Mouse (Mus musculus) heart, embryonic 15.5 days (tissue): Measurements from ENCODE around the gene Cacna1b. TPM values are rescaled to one million over a fixed set of nuclear protein-coding genes. Genes with fewer than 3 reads are reported as not detected.

Experiments
- ATAC-seq: fragments of 200-750 bp; cut with Nextera tagmentation; replicated peaks from 2 replicates; pipeline ENCODE4 v1.8.0; 2017; ENCODE audit warnings: low read depth, moderate TSS enrichment; ENCODE audit not compliant: insufficient number of reproducible peaks, insufficient read depth, low FRiP score
- H3K27ac ChIP-seq: fragments of 300-500 bp; sonication (generic); 2 replicates; pipeline ENCODE4 v1.5.1; 2015; ENCODE audit warnings: mild to moderate bottlenecking, inconsistent platforms
- H3K27me3 ChIP-seq: fragments of 300-500 bp; sonication (generic); 2 replicates; pipeline ENCODE4 v1.6.1; 2015; ENCODE audit warnings: inconsistent platforms
- H3K36me3 ChIP-seq: fragments of 300-500 bp; sonication (generic); 2 replicates; pipeline ENCODE4 v1.6.1; 2015; ENCODE audit warnings: mild to moderate bottlenecking, inconsistent platforms
- H3K4me1 ChIP-seq: fragments of 300-500 bp; sonication (generic); replicated peaks from 2 replicates; pipeline ENCODE4 v1.6.1; 2015; ENCODE audit warnings: inconsistent platforms
- H3K4me2 ChIP-seq: fragments of 300-500 bp; sonication (generic); 2 replicates; pipeline ENCODE4 v1.6.1; 2015; ENCODE audit warnings: inconsistent platforms, mild to moderate bottlenecking, moderate library complexity
- H3K4me3 ChIP-seq: fragments of 300-500 bp; sonication (generic); 2 replicates; pipeline ENCODE4 v1.5.1; 2015; ENCODE audit warnings: mild to moderate bottlenecking, inconsistent platforms
- H3K9ac ChIP-seq: fragments of 300-500 bp; sonication (generic); 2 replicates; pipeline ENCODE4 v1.6.1; 2015; ENCODE audit warnings: mild to moderate bottlenecking, inconsistent platforms
- H3K9me3 ChIP-seq: fragments of 300-500 bp; sonication (generic); replicated peaks from 2 replicates; pipeline ENCODE4 v1.6.1; 2016; ENCODE audit warnings: inconsistent platforms
- WGBS: fragments of 180-500 bp; shearing (Covaris S2); methylation state at CpG from one replicate; pipeline ENCODE4 v1.1.7; 2015; ENCODE audit warnings: mixed read lengths; 5-methylcytosine and 5-hydroxymethylcytosine counted together
- polyA plus RNA-seq: library from polyadenylated mRNA; unstranded; fragments of >200 nt; fragmentation: Nextera tagmentation; extraction: Ambion mirVana; gene quantifications from 2 replicates; pipeline ENCODE4 v1.2.1, GENCODE M21; 2015

Cacna1b gene
- 0.11 and 0.60 TPM in 2 replicates for polyA plus RNA-seq

DNA sequence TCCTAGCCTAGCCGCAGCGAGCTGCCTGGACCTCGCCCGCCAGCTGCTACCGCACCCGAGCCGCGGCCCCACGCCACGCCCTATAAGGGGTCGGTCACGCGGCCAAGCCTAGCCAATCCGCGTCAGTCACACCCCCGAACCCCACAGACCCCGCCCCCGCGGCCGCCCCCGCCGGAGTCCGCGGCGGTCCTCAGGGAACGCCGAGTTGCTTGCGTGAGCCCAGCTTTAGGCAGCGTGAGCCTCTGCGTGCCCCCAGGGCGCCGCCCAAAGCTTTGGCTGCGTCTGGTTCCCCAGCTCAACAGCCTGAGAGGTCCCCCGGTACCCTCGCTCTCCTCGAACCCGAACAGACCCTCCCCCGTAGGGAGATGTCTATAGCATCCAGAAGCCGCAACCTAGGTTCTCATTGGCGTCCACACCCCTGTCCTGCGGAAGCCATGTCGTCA lies at the start of gene Cacna1b:
Cacna1b (minus strand) TSS at position 38 of the 443 bp plus-strand sequence.
- no peaks in the 10 kb centered on the region for H3K36me3 ChIP-seq
- no peaks in the 10 kb centered on the region for H3K9me3 ChIP-seq
- WGBS = under 1% methylated on average over 42 of the region's 42 CpGs
- H3K9ac ChIP-seq = peak within 1 kb of the TSS; percentile 15; the same call in 1 of the 2 replicates
- H3K27ac ChIP-seq = no peak within 1 kb of the TSS
- peak within 1 kb of the TSS; percentile 95 for H3K4me2 ChIP-seq
- no peak; the same call in 1 of the 2 replicates for ATAC-seq
- H3K4me3 ChIP-seq = peak within 1 kb of the TSS; percentile 58
- peaks cover 41% of the 10 kb centered on the region for H3K27me3 ChIP-seq
- H3K4me1 ChIP-seq = peaks cover 17% of the 10 kb centered on the region

DNA sequence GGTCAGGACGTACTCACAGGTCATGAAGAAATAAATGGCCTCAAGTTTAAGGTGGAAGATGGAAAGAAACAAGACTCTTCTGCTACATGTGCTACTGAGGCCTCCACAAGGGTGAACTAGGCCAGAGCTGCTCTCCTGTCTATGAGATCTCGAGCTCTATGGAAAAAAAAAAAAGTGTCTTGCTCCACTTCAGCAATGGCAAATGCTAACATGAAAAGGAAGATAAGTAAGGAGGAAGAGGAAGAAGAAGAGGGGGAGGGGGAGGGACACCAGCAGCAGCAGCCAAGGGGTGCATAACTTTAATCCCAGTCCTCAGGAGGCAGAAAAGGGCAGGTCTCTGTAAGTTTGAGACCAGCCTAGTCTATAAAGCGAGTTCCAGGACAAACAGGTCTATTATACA lies 46.8 kb upstream of the Cacna1b start:
- no peaks in the 10 kb centered on the region for H3K27me3 ChIP-seq
- no peaks in the 10 kb centered on the region for H3K9me3 ChIP-seq
- peaks cover 56% of the 10 kb centered on the region for H3K36me3 ChIP-seq
- 65% methylated on average over 3 of the region's 3 CpGs for WGBS
- no peak overlapping the region for H3K27ac ChIP-seq
- no peak for ATAC-seq
- no peak overlapping the region for H3K4me3 ChIP-seq
- no peak overlapping the region for H3K4me2 ChIP-seq
- H3K4me1 ChIP-seq = 0 out of 2 replicates have a peak, but pooled peaks cover 4% of the 10 kb centered on the region
- no peak overlapping the region for H3K9ac ChIP-seq

DNA sequence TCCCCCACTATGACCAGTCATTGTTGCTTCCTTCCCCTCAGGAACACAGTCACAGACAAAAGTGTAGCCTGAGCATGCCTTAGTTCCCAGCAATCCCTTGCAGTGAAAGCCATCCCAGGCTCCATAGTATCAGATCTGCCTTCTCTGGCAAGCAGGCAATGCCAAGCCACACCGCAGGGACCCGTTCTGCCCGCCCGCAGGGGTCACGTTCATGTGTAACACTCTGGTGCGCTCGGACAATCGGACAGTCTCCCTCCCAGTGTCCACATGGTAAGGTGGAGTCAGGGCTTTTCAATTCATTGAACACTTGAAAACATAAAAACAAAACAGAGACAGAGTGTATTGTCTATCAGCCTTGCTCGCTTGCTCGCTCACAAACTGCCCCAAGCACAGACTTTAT lies 44.7 kb upstream of the Cacna1b start:
- H3K4me2 ChIP-seq = no peak overlapping the region
- peaks cover 55% of the 10 kb centered on the region for H3K36me3 ChIP-seq
- H3K27ac ChIP-seq = no peak overlapping the region
- no peak for ATAC-seq
- 94% methylated on average over 10 of the region's 10 CpGs for WGBS
- 0 out of 2 replicates have a peak, but pooled peaks cover 4% of the 10 kb centered on the region for H3K4me1 ChIP-seq
- H3K9ac ChIP-seq = no peak overlapping the region
- H3K27me3 ChIP-seq = no peaks in the 10 kb centered on the region
- H3K4me3 ChIP-seq = no peak overlapping the region
- no peaks in the 10 kb centered on the region for H3K9me3 ChIP-seq

DNA sequence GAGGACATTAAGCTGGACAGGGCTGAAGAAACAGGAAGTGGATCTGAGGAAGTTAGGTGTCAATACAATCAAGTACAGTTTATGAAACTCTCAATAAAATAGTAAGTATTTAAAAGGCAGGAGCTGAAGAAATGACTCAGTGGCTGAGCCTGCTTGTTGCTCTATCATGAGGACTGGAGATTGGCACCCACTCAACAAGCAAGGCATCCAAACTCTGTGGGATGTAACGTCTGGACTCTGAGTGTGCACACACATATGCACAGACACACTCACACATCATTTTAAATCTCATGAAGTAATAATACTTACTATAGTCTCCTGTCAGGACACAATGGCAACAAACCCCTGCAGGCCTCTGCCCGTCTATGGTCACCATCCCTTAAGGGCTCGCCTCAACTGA lies 44.1 kb upstream of the Cacna1b start:
- Histone ChIP-seq H3K4me3 (no peak overlapping the region), H3K9ac (no peak overlapping the region)
- ATAC-seq = no peak

DNA sequence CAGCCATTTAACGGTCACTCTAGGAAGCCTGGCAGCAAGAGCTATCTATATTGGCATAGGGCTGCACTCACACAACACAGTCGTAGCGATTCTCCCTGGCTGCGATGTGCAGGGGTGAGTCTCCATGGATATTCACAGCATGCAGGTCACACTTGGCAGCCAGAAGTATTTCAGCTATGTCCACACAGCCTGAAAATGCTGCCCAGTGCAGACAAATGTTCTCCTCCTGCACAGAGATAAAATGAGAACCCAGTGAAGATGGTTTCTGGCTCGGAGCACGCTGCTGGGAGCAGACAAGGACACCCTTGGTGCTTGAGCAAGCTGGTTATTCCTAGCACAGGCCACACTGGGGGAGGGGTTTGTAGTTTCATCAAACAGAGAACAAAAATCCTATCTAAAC lies 43.2 kb upstream of the Cacna1b start:
- H3K27ac ChIP-seq = no peak overlapping the region
- WGBS = 58% methylated on average over 6 of the region's 6 CpGs
- peak; percentile 80 for ATAC-seq

More for the DNA sequence above, 44.1 kb upstream of the Cacna1b start:
- no peaks in the 10 kb centered on the region for H3K9me3 ChIP-seq
- H3K36me3 ChIP-seq = peaks cover 54% of the 10 kb centered on the region
- H3K27me3 ChIP-seq = no peaks in the 10 kb centered on the region
- H3K4me2 ChIP-seq = no peak overlapping the region
- 0 out of 2 replicates have a peak, but pooled peaks cover 4% of the 10 kb centered on the region for H3K4me1 ChIP-seq
- H3K27ac ChIP-seq = no peak overlapping the region
- 87% methylated on average over 3 of the region's 3 CpGs for WGBS

DNA sequence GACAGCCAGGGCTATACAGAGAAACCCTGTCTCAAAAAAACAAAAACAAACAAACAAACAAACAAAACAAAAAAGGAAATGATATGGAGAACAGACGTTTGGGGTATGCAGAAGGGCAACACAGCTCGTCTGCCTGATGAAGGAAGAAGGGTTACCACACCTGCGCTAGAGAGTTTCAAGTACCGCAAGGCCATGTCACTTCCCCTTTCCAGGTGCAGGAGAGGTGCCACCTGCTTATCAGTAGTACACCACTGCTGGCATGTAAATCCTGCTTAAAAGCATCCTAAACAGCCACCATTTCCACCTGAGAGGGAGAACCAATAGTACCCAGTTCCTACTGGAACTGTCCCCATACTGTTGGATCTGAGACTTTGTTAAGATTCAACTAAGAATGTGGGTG lies 42.7 kb upstream of the Cacna1b start:
- H3K4me1 ChIP-seq = 0 out of 2 replicates have a peak, but pooled peaks cover 4% of the 10 kb centered on the region
- H3K27me3 ChIP-seq = no peaks in the 10 kb centered on the region
- no peak overlapping the region for H3K9ac ChIP-seq
- 86% methylated on average over 4 of the region's 4 CpGs for WGBS
- no peak overlapping the region for H3K27ac ChIP-seq
- peaks cover 63% of the 10 kb centered on the region for H3K36me3 ChIP-seq
- no peak for ATAC-seq
- no peaks in the 10 kb centered on the region for H3K9me3 ChIP-seq
- no peak overlapping the region for H3K4me2 ChIP-seq
- no peak overlapping the region for H3K4me3 ChIP-seq

More for the DNA sequence above, 43.2 kb upstream of the Cacna1b start:
- Histone ChIP-seq H3K27me3 (no peaks in the 10 kb centered on the region), H3K4me2 (no peak overlapping the region), H3K9ac (no peak overlapping the region), H3K4me1 (0 out of 2 replicates have a peak, but pooled peaks cover 4% of the 10 kb centered on the region), H3K9me3 (no peaks in the 10 kb centered on the region), H3K4me3 (no peak overlapping the region), H3K36me3 (peaks cover 62% of the 10 kb centered on the region)

DNA sequence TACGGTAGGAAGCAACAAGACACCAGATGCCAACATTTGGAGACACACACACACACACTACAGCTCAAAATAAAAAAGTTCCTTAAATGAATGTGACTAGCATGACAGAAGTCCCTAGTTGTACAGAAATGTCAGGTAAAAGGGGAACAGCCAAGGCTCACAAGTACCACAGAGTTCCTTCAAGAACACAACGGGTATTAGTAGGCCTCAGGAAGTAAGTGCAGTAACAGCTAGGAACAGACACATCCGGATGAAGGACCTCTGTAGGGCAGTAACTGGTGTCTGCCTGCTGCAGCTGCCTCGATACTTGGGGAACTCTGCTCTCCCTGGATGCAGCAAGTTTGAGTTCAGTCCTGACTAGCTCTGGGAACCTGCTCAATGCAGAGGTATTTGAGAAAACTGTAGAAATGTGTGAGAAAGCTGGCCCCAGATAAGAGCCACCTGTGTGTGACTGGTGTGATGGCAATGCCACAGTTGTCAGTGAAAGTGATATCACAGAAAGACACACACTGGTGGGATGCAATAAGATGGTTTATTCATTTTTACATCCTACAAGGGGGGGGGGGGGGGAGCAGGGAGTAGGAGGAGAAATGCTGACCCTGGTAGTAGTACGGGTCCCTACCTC lies 34.0 kb upstream of the Cacna1b start:
- H3K27ac ChIP-seq = no peak overlapping the region
- 82% methylated on average over 5 of the region's 5 CpGs for WGBS
- H3K36me3 ChIP-seq = peaks cover 33% of the 10 kb centered on the region
- H3K9me3 ChIP-seq = no peaks in the 10 kb centered on the region
- no peak overlapping the region for H3K9ac ChIP-seq
- H3K4me1 ChIP-seq = no peaks in the 10 kb centered on the region
- ATAC-seq = no peak
- H3K4me2 ChIP-seq = no peak overlapping the region
- H3K27me3 ChIP-seq = no peaks in the 10 kb centered on the region
- no peak overlapping the region for H3K4me3 ChIP-seq

DNA sequence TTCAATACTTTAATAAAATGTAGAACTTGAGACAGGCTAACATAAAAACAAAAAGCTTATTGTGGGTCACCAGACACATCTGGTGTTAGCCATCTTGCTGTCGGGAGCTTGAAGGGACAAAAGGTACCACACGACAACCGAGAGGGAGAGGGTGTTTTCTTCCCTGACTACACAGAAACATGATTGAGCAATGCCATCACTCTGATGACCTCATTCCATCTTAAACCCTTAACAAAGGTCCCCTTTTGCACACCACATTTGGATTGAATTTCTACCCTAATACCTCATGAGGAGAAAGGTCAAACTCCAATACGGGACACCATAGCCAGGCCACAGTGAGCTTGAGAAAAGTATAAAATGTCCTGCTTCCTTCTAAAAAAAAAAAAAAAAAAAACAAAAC lies 24.3 kb upstream of the Cacna1b start:
- Histone ChIP-seq H3K9ac (no peak overlapping the region), H3K4me3 (no peak overlapping the region), H3K27me3 (no peaks in the 10 kb centered on the region), H3K27ac (no peak overlapping the region), H3K9me3 (no peaks in the 10 kb centered on the region), H3K4me2 (no peak overlapping the region), H3K4me1 (no peaks in the 10 kb centered on the region), H3K36me3 (peaks cover 19% of the 10 kb centered on the region)
- WGBS = 72% methylated on average over 4 of the region's 4 CpGs
- no peak for ATAC-seq

DNA sequence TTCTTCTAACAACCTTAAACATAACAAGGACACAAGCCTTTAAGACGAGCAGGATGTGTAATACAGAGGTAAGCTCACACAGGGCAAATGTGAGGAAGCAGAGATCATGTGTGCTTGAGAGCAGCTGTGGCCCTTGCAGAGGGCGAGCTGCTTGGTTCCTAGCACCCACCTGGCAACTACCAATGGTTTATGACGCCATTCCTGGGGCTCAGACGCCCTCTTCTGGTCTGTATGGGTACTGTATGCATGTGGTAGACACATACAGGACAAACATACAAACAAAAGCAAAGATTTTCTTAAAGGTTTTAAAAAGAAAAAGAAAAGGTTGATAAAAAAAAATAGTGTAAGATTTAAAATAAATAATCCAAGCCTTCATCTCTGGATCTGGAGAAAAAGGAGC lies 18.3 kb upstream of the Cacna1b start:
- ATAC-seq = no peak
- H3K27ac ChIP-seq = no peak overlapping the region
- H3K4me2 ChIP-seq = no peak overlapping the region
- H3K4me1 ChIP-seq = no peaks in the 10 kb centered on the region
- no peaks in the 10 kb centered on the region for H3K9me3 ChIP-seq
- 54% methylated on average over 4 of the region's 4 CpGs for WGBS
- no peaks in the 10 kb centered on the region for H3K36me3 ChIP-seq
- H3K9ac ChIP-seq = no peak overlapping the region
- H3K27me3 ChIP-seq = no peaks in the 10 kb centered on the region
- H3K4me3 ChIP-seq = no peak overlapping the region

DNA sequence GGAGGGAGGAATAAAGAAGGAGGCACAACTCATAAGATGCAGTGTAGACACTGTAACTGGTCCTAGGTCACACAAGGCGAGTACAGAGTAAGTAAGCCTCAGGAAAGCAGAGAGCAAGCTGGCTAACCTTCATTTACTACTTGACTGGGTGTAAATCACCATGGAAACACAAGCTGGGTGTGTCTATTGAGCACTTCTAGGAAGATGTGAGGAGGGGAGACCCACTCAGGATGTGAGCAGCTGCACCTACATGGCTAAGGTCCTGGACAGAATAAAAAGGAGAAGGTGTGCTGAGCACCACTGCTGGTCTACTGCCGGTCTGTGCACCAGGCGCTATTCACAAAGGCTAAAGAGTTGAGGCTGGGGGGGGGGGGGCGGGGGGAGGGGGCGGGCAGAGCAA lies 13.9 kb upstream of the Cacna1b start:
- Histone ChIP-seq H3K9me3 (no peaks in the 10 kb centered on the region), H3K36me3 (no peaks in the 10 kb centered on the region), H3K4me2 (no peak overlapping the region), H3K4me3 (no peak overlapping the region), H3K9ac (no peak overlapping the region), H3K27me3 (no peaks in the 10 kb centered on the region), H3K27ac (no peak overlapping the region), H3K4me1 (no peaks in the 10 kb centered on the region)
- WGBS = 24% methylated on average over 3 of the region's 5 CpGs
- no peak for ATAC-seq

DNA sequence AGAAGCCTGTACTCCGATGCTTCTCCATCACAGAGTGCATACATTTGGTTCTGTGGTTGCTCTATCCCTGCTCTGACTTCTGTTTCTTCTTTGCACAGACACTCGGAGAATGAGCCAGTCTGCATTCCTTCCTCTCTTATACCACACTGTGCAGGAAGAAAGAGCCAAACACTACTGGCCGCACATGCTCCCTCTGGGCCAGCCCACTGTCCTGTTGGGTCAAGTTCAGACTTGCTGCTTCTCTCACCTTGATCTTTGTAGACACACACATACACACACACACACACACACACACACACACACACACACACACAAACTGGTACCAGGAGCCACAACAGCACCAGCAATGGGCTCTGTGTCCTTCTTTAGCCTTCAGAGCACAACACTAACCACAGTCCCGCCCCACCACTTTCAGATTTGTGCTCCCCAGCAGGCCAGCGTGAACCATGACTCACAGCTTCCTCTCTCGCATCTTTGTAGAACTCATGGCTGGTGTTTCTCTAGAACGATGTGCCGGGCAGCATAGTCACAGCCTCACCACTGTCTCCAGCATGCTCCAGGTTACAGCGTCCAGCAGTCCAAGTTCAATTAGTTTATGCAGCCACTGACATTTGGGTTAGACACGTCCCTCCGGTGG lies 13.1 kb upstream of the Cacna1b start:
- 58% methylated on average over 11 of the region's 11 CpGs for WGBS
- H3K4me1 ChIP-seq = no peaks in the 10 kb centered on the region
- no peak for ATAC-seq

DNA sequence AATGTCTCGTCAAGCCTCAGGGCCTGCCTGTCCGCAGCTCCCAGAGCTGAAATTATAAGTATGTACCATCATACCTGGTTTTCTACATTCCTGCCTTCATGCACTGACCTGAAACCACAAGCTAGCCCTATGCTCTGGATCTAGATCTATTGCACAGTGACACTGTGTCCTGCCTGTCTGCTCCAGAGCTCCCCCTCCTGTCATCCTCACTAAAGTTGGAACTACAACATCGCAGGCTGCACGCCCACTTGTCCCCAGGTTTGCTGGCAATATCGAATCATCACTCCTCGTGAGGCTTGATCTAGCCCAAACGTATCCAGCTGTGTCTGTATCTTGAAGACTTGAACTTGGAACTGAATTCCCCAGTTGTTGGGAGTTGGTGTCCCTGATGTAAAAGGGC lies 11.9 kb upstream of the Cacna1b start:
- Histone ChIP-seq H3K4me3 (no peak overlapping the region), H3K36me3 (no peaks in the 10 kb centered on the region)

More for the DNA sequence above, 13.1 kb upstream of the Cacna1b start:
- Histone ChIP-seq H3K4me2 (no peak overlapping the region), H3K36me3 (no peaks in the 10 kb centered on the region), H3K4me3 (no peak overlapping the region), H3K9me3 (no peaks in the 10 kb centered on the region), H3K27ac (no peak overlapping the region), H3K27me3 (no peaks in the 10 kb centered on the region), H3K9ac (no peak overlapping the region)

More for the DNA sequence above, 11.9 kb upstream of the Cacna1b start:
- no peak for ATAC-seq
- WGBS = 56% methylated on average over 7 of the region's 7 CpGs
- H3K4me1 ChIP-seq = no peaks in the 10 kb centered on the region
- no peaks in the 10 kb centered on the region for H3K27me3 ChIP-seq
- no peaks in the 10 kb centered on the region for H3K9me3 ChIP-seq
- no peak overlapping the region for H3K9ac ChIP-seq
- H3K4me2 ChIP-seq = no peak overlapping the region
- H3K27ac ChIP-seq = no peak overlapping the region
